ENCODE assay signal across 15 mouse cellular contexts in the genomic region with DNA sequence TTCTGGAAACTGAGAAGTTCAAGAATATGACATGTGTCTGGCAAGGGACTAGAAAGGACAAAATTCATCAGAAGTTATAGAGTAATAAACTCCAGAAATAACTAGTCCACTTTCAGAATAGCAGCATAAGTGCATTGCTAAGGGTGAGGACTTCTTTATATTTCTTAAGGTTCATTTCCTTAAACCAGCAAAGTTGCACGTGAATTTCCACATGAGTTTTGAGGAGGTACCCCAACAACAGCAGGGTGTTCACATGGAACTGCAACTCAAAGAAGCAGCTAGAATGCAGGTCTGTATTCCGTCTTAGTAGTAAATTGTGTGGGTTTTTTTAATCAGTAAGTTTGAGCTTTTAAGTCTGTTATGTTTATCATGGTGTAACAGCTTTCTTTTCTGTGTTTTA.
"Had no signal": no experiment of that assay in that cellular context is flagged by ENCODE, and none has a peak within 500 bp of the region (broad histone marks: within the 10 kb centered on the region; RNA-seq: fewer than 3 reads in every experiment).

No protein-coding gene starts in this region.

- H3K4me1 ChIP-seq: neural tube, embryonic 15.5 days; stomach, embryonic 15.5 days had no signal

- H3K4me2 ChIP-seq: neural tube, embryonic 15.5 days; stomach, embryonic 15.5 days had no signal

- H3K36me3 ChIP-seq: neural tube, embryonic 15.5 days; stomach, embryonic 15.5 days had no signal

- H3K27me3 ChIP-seq: neural tube, embryonic 15.5 days; stomach, embryonic 15.5 days had no signal

- H3K9ac ChIP-seq: neural tube, embryonic 15.5 days; stomach, embryonic 15.5 days had no signal

- H3K9me3 ChIP-seq: neural tube, embryonic 15.5 days; stomach, embryonic 15.5 days had no signal

- DNase-seq: retina, postnatal 1 day; right cerebral cortex, adult 18-20 months; right cerebral cortex, postnatal 14 days; right cerebral cortex, postnatal 25 days; right cerebral cortex, postnatal 4 days; spleen, adult 18-20 months; thymus, adult 18-20 months; thymus, adult 2 months; thymus, postnatal 14 days; thymus, postnatal 25 days; thymus, postnatal 36 days; thymus, postnatal 4 days had no signal

- H3K4me3 ChIP-seq: neural tube, embryonic 15.5 days; stomach, embryonic 15.5 days had no signal

- H3K27ac ChIP-seq: neural tube, embryonic 15.5 days; stomach, embryonic 15.5 days; stomach, postnatal 0 days had no signal
